Mouse (Mus musculus) c-Kit-negative CD71-positive TER-119-positive erythroid progenitor cells, embryonic 14.5 days (primary cell): ENCODE measurements around the gene Gm49354.
"Not testable (repeated sequence)": the region's sequence is repeated elsewhere in the genome, so short reads cannot be mapped to it uniquely, and the experiment has no call there.

Source experiments
- DNase-seq: peaks from one replicate; pipeline ENCODE4 v3.0.0-alpha.2; 2013; ENCODE audit warnings: low read depth, low spot score

Gene Gm49354

DNA sequence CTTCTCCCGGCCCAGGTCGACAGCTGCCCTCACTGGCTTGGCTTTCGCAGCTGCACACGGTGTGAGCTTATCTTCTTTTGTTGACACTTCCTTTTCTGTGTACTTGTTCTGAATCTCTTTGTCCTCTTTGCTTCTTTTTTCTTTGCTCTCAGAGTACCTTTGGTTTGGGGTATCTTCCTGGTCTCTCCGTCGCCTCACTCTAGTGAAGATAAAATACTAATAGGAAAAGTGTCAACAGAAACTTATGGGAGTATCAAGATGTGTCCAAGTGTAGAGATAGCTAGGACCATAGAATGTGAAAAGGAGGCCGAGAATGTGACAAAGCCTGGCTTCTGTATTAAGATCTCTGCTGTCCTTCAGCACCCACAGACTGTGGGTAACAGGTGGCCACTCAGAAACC is at the start of gene Gm49354:
Gene Gm49354, minus strand, starts transcription at position 101 of the 400 bp plus-strand sequence.
- no peak for DNase-seq

DNA sequence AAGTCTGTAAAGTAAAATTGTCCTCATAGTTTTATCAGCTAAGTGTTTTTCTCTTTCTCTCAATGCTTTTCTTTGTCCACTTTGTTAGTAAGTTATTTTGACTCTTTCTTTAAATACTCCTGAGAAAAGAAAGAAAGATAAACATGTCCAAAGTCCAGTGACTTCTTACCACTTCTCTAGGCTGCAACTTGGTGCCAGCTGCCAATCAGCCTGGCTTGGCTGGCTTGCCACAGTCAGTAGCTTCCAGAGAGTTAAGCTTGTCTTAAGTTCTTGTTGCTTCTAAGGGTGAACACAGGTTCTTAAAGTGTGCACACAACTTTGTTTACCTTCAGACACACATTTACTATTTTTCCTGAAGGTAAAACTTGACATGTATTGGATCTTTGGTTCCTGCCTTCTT is 43.9 kb upstream of the Gm49354 start:
- no peak for DNase-seq

DNA sequence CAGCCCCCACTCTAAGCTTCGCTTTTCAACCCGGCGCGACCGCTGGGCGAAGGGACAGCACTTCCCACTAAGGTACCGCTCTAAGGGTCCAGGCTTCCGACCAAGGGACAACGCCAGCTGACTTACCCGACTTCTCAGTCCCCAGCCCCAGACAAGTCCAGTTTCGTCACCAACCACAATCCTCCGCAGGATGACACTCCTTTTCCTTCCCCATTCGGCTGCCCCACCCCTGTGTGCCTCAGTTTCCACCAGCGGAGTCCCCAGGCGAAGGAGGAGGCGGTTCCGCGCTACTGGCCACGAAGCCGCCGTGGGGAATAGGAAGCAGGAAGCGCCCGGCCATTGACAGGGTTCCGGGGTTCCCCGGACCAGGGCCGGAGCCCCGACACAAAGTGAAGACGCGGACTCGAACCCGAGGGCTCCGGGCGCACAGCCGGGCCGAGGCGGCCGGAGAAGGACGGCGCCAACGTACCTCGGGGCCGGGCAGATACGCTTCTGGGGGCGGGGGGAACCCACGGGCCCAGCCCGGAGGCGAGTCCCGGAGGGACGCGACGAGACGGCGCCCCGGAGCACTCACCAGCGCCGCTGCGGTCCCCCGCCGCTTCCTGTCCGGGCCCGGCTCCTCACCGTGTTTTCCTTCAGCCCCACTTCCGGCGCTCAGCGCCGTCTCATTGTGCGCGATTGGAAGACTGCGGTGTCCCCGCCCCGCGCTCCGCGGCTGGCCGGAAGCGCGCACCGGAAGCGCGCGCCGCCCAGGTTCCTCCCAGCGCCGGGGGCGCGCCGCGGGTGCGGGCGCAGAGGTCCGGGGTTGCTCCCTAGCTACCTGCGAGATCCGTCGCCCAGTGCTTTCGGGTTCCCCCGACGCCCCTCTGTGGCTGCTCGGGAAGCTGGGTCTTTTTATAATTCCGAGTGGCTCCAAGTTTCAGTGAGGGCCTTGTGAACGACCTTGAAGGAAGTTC is 40.7 kb upstream of the Gm49354 start, which contains the start of gene Tut7:
Gene Tut7, minus strand, starts transcription at position 641 of the 956 bp plus-strand sequence.
- peak; percentile 90 for DNase-seq

DNA sequence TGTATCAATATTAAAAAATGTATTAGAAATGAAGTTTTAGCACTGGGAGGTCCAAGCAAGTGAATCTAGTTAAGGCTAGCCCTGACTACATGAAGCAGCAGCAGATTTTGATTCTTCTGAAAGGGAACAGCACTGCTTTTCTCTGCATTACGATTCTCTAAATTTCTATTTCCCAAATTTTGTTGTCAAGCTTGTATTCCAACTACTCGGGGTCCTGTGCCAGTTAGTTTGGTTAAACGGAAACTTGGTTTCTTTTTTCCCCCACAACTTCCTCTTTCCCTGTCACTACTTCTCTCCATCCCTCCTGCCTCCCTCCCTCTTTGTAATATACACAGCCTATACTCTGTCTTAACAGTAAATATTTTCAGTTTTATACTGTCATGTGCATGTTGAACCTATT is 38.8 kb upstream of the Gm49354 start:
- DNase-seq: no peak

DNA sequence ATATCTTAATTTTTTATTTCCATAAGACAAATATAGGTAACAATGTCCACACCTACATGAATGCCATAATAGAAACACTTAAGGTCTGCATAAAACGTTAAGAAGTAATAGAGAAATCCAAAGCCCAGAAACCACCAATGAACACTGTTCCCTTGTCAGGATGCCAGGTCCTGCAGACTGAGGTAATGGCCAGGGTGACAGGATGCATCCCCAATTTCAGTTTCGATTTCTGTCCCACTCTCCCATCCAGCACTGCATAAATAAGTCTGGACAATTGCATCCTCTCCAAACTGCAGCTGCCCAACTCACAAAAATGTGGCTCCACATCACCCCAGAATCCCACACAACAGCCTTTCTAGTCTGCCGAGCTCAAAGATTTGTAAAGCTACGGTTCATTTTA is 38.1 kb upstream of the Gm49354 start:
- DNase-seq: no peak

DNA sequence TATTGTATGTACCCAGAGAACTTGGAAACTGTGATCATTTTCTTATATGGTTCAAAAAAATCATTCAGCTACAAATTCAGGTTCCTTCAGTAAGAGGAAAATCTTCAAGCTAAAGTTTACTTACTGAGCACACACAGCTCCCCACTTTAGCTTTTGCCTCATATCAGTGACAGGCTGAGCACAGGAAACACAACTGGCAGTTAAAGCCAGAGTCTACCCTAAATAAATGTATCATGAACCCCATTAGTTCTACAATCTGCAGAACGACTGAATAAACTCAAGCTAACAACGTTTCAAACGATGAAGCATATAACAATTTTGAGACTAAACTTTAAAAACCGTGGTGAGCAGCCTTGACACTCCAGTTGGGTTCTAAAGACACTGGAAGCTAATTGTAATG is 35.3 kb upstream of the Gm49354 start:
- no peak for DNase-seq

DNA sequence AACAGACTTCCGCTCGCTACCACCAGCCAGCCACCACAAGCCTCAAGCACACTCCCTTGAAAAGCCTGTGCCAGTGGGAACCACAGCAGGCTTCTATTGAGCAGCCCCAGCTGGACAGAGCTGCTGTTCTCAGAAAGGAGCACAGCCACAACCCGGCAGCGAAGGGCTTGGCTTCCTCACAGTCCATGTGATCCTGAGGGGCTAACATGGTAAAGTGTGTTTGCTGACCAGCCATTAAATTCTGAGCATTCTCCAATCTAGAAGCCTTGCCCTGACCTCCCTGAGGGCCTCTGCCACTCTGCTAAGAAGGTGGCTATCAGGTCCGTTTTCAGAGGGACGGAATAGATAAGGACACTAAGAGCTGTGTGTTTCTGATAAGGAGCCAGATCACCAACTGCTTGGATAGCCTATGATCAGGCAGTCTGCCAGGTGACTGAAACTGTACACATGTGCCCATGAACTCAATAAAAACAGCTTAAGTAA is 32.1 kb upstream of the Gm49354 start:
- DNase-seq: peak; percentile 83

DNA sequence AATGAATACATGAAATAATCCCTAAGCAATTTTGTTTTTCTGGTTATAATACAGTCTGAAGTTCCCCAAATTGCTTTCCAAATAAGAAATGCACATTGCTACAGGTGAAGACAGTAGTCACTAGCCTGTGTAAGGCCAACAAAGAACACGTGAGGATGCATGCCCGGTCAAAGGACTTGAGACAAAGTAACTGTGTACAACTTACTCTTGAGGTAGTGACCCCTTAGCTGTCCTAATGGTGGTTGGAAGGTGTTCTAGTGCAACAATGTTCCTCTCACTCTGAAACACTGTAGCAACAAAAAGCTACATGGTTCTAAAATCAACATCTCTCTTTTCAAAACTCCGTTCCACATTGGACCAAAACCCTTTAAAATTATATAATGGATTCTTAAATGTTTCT is 29.5 kb upstream of the Gm49354 start:
- DNase-seq: no peak

DNA sequence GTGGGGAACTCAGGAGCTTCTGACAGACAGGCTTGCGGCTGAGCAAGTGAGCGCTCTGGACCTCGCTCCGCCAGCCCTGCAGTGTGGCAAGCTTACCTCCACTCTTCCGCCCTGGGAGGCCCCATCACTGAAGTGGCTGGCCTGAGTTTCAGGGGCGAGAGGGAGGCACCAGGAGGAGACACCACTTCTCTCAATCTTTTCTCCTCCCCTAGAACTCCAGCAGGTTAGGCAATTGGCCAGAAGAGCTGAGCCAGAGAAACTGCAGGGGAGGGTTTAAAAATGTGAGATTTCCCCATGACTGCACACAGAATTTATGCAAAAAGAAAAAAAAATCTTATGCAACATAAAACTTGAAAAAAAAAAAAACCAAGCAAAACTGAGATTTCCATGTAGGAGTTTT is 19.0 kb upstream of the Gm49354 start:
- DNase-seq: no peak

DNA sequence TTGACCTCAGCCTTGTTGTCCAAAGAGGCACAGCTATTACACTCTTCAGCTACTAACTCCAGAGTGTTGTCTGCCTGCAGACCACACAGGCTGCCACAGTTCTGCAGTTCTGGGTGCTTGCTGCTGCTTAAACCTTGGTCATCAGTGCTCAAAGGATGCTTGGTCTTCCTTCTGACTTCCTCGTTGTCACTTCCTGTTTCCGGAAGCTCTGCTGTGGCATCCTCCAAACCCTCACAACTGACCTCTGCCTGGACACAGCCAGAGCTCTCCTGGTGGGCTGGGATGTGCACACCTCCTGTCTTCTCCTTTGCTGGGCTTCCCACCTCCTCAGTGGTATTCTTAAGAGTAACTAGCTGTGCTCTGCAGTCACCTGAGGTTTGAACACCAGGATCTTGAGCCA is 18.0 kb upstream of the Gm49354 start:
- no peak for DNase-seq

DNA sequence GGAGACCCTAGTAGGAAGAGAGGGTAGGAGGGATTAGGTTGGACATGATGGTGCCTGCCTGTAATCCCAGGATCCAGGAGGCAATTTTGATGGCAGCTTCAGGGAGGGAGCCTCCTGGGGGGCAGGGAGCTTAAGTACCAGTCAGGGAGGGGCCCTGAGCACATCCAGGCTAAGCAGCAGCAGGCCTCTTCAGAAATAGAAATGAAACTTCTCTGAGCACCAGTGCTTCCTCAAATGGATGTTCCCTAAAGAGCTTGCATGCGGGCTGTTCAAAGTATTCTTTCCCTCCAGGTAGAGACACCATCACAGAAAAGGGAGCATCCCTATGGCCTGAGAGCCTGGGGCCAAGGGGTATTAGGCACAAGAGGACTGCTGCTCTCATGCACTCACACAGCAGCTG is 16.3 kb upstream of the Gm49354 start:
- no peak for DNase-seq

DNA sequence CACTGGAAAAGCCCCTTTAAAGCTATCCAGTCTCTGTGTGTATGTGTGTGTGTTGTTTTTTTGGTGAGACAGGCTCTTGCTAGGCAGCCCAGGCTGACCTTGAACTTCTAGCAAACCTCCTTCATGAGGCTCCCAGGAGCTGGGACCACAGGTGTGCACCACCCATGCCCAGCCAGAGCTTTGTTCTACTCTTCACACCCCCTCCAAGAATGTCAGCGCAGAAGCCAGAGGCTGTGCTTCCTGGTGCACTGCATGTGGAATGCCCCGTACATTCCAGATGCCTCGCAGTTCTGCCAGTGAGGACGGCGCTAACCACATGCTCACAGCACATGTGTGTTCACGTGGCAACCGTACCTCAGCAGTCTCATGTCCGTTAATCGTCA is 14.4 kb upstream of the Gm49354 start:
- no peak for DNase-seq

DNA sequence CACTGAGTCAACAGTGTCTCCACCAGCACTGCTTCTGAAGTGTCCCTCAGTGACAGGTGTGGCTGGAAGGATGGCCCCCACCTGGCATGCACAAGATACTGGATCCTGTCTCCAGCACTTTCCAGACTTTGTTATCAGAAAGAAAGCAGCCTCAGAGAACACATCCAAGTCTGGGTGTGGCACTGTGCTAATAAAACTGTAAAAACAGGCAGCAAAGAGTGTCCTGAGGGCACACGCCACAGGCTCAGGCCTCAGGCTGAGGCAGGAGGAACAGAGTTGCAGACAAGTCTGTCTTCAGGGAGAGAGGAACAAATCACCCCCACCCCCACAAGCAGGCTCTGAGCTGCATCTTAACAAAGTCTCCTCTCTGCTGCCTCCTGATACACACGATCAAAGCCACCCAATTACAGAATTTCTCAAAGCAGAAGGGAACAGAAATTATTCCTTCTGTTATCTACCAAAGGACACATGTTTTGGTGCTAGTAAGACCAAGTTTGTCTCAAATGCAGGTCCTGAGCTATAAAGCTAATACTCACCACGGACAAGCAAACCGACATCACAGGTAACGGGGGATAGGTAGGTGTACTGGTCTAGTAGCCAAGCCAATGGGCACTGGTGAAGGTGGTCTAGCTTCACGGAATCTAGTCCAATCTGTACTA is 13.9 kb upstream of the Gm49354 start:
- peak; percentile 79 for DNase-seq

DNA sequence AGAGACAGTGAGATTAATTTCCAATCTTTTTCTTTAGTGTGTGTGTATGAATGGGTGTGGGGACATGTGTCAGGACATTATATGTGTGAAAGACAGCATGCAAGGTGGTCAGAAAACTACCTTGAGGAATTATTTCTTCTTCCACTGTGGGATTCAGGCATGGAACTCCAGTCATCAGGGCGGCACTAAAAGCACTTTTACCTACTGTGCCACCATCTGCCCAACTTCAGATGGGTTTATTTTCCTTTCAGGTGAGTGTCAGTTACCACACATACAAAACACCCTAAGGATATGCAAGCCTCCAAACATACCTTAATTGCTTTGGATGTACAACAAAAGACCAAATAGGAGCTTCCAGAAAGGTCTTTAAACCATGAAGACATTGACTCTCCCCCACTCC is 12.7 kb upstream of the Gm49354 start:
- no peak for DNase-seq

DNA sequence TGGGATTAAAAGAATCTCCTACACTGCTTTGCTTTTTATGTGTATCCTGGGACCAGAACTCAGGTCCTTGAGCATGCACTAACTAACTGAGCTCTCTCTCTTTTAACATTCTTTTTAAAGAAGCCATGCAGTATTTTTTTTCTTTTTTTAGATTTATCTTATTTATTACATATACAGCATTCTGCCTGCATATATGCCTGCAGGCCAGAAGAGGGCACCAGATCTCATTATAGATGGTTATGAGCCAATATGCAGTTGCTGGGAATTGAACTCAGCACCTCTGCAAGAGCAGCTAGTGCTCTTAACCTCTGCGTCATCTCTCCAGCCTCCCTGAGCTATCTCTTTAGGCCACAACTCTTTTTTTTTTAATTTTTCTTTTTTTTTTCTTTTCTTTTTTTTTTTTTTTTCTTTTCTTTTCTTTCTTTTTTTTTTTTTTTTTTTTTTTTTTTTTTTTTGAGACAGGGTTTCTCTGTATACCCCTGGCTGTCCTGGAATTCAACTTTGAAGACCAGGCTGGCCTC is 2.2 kb downstream of the Gm49354 start:
- not testable (repeated sequence) for DNase-seq

DNA sequence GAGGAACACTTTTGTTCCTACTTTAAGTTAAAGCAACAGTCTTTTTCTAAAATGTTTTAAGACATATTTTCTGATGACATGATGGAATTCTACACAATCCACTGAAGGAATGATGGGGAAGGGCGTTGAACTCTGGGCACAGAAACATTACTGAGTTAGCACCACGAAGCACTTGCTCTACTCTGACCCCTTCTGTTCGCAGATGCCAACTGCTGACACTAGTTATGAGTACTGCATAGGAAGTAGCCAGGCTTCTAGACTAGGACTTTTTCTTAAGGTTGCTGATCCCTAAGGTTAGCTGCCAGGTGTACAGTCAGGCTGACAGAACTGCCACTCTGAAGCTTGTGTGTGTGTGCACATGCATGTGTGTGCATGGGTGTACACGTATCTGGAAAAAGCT is 2.8 kb downstream of the Gm49354 start:
- no peak for DNase-seq

DNA sequence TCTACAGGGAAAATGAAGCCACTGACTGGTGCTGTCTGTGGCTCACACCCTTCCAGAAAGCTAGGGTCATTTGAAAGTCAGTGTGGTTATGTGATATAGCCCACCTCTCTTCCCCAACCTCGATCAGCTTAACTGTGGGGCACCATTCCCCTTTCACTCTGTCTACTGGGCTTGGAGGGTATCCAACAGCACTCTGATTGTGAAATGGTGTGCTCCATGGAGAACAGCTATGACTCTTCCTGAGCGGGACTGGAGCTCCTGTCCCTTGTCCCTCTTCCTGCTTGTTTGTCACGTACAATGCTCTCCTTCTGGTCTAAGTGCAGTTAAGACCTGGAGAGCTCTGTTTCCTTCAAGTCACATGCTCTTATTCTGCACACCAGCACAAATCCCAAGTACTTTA is 6.9 kb downstream of the Gm49354 start:
- DNase-seq: no peak

DNA sequence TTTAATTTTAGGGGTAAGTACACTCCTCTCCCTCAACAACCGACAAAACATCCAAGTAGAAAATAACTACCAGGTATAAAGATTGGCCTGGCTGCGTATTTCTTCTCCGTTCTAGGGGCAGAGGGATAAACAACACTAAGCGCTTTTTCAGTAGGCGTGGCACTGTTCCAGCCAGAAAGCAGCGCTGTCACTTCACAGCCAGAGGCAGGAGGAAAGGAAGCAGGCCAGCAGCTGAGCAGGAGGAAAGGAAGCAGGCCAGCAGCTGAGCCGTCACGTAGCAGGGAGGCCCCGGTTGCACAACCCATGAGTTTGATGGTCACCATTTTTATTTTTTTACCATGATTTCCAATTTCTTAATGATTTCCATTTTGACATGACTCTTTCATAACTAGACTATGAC is 10.8 kb downstream of the Gm49354 start:
- DNase-seq: peak; percentile 78

DNA sequence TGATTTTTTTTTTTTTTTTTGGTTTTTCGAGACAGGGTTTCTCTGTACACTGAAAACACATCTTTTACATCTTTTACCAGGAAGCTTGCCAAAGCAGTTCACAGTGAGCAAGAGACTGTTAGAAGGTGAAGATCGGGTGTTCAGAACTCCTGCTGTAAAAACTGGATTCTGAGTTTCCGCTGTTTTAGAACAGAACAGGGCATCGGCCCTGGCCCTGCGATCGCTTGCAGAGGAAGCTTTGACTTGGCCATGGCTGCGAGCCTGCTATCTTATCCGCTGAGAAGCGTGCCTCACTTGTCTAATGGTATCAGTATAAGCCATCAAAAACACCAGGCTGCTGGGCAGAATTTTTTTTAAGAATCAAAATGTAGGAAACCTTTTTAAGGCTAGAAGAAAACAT is 11.2 kb downstream of the Gm49354 start:
- no peak for DNase-seq

DNA sequence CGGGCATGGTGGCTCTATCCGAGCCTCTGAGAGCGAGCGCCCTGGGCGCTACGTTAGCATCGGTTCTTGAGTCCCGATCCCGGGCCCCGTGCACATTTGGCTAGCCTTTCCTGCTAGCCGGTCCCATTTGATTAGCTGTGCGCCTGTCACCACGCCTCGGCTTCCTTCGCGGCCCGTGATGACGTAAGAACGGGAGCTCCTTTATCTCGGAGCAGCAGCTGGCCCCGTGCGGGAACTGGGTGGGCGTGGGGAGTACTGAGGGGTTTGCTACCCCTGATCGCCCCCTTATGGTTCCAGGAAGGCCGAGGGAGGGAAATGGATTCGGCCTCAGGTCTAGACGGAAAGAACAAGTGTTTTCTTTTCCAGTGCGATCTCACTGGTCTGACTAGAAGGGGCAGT is 11.9 kb downstream of the Gm49354 start:
- peak; percentile 93 for DNase-seq

DNA sequence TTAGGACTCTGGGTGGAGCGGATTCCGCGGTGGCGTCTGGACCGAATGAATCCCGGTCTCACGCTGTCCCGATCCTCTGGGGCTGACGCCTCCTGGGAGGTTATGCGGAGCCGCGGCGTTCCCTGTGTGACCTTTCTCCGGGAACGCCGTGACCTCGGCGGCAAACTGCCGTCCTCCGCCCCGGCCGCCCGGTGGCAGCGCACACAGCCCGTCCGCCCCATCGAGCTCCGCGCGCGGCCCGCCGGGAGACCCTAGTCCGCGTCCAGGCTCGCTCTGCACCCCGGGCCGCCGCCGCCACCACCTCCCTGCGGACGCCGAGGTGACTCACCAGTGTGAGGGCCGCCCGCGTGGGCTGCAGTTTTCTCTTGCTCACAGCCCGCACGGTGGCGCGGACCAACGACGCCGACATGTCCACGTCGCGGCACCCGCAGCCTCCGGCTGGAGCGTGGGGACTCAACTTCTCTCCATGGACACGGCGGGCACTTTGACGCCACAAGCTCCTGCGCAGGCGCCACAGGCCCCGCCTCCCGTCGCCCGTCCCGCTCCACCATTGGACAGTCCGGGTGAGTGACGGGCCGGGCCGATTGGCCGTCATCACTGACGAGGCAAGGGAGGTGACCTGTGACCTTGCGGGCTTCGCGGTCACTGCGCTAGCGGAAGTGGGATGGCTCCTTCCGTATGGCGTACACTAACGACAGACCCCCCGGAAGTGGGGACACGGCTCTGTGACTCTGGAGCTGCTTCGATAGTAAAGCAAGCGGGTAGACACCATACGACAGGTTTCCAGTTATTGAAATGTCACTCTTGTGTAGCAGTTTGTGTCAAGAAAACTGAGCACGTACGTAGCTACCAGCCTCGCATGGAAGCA is 12.5 kb downstream of the Gm49354 start, which contains the start of gene Isca1:
Gene Isca1, minus strand, starts transcription at position 515 of the 868 bp plus-strand sequence.
- DNase-seq: peak; percentile 95
